Mouse (Mus musculus) frontal cortex, postnatal 25 days (tissue): Measurements from ENCODE around the gene Gchfr.

Source experiments
- DNase-seq, 2 experiments: peaks; one replicate each; pipeline ENCODE4 v3.0.0; 2022; ENCODE audit warnings: low spot score in 2 of 2

The Gchfr gene

DNA sequence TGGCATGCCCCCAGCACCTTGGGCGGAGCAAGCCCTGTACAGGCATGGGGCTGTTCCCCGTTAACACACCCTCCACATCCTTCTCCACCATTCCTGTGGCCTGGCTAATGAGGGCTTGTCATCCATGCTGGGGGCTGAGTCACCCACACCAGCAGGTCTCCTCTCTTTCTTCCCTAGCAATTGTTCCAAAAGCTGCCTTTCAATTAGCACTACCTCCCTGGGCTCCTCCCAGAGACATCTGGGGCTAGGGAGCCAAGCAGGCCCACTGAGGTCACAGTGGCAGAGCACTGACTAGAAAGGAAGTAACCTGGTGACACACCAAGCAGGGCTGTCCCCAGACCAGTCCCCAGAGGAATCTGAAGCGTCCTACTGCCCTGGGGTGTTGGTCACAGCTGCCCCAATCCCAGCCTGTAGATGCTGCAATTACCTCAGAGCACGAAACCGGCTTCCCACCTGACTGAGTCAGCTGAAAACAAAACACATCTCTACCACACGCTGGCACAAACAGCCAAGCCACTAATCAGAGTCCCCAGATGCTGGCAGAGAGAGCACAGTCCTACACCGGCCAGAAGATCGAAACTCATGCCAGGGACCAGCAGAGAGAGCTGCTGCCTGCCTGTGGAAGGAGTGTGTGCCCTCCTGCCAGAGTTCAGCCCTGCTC lies 6.5 kb downstream of the Gchfr start, which contains the start of gene Gm14137:
Gm14137 (plus strand) TSS at position 519 of the 661 bp plus-strand sequence.
- DNase-seq: no peak

DNA sequence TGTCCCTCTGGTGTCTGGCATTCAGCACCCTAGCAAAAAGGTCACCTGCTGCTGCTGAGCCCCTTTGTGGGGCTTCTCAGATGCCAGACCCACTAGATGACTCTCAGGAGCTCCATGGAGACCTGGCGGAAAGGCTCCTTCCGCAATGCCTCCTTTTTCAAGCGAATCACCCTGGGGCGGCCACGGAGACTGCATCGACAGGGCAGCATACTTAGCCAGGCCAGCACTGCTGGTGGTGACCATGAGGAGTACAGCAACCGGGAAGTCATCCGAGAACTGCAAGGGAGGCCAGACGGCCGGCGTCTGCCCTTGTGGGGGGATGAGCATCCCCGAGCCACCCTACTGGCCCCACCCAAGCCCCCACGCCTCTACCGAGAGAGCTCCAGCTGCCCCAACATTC lies 7.3 kb downstream of the Gchfr start:
- DNase-seq: no peak

DNA sequence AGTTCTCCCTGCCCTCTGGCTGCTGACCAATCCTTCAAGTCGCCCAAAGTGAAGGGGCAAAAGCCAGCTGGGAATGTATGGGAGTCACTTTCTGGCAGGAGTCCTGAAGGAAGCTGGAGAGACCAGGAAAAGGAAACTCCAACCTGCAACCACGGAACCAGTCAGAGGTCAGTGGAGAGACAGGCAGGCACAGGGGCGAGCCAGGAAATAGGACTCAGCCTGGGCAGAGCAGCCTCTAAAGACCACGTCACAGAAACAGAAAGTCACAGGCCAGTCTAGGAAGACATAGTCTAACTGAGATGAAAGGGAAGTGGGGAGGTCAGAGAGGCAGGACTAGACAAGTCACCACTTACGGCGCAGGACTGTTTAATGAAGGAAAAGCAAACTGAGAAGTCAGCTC lies 8.0 kb downstream of the Gchfr start:
- DNase-seq: no peak

DNA sequence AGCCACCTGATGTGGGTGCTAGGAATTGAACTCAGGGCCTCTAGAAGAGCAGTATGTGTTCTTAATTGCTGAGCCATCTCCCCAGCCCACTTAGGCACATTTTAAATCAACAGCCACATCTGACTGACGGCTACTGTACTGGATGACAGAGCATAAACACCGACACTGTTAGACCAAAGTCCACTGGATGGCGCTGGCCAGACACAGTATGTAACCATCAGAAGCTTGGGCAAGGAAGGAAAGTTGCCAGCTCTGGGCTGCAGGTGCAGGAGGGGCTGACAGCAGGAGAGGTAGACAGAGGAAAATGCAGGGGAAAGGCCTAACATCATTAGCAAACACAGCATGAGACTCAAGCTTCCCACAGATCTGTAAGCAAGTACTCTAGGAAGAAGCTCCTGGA lies 9.2 kb downstream of the Gchfr start:
- no peak for DNase-seq

DNA sequence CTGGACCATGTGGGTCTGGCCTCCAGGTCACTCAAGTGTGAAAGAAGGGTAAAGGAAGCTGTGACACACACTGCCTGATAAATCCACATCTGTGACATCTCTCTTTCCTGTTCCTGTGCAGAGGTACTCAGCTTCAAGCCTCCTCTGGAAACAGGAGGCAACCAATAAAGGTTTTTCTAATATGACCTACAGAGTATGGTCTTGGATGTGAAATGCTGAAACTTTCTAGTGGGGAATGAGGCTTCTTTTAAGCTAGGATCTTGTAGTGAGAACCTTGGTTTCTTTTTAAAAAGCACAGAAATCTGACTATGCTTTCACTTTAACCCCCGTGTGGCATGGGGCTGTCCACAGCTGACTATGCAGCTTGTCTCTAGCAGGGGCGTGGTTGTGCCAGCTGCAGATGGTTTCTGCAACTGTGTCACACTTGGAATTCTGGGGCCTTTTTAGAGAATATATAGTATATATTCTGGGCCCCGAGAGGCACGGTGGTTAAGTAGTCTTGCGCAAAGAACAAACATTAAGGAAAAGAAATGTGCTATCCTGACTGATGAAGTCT lies 9.9 kb downstream of the Gchfr start:
- no peak for DNase-seq

DNA sequence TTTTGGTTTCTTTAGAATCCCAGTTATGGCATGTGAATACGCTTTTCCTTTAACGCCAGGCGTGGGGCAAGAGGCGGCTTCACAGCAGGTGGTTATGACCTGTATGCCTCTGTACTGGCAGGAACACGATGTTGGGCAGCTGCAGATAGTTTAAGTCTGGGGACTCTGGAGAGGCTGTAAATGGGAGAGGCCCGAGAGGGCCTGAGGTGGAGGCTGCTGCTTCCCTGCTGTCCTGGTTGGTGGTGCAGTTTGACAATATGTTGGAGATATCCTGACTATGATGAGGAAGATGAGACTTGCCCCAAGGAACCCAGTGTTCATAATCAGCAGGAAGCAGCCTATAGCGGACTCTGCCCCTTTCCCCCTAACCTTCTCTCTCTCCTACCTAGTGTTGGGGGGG lies 15.3 kb downstream of the Gchfr start:
- no peak for DNase-seq

DNA sequence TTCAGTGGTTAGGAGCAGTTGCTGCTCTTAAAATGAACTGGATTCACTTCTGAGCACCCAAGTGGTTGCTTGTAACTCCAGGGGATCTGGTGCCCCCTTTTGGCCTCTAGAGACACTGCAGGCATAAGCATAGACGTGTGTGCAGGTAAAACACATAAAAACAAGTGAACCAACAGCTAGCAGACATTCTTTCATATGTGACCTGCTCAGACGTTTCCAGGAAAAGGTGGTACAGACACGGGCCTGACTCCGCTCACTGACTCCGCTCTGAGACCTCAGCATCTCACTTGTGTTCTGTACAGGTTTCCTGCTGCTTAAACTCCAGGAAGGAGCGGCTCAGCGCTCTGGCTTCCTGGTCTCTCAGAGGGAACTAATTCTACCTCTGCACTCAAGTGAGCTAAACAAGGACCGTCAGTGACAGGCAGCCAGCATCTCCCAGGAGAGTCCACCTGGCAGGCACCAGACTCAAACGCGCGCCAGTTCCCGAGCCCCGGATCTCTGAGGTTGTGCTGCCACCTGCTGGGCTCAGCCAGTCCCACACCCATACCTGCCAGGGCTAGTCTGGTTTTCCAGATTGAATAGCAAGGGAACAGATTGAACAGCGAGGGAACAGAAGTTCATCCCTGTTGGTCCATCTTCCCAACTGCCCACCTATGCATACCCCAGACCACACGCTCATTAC lies 21.6 kb downstream of the Gchfr start:
- peak; percentile 61 to 75 for DNase-seq

DNA sequence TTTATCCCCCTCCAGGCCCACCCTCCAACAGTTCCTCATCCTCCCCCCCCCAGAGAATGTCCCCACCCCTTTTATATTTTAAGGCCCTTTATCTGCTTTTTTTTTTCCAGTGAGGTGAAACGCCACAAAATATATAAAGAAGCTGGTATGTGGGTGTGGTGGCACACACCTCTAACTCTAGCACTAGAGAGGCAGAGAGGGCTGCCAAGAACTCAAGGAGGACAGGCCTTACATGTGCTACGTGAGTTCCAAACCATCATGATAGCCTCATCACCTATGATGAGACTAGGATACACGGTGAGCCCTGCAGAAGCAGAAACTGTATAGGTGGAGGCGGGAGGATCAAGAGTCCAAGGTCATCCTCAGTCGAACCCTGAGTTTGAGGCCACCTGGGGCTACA lies 23.4 kb downstream of the Gchfr start:
- no peak for DNase-seq

DNA sequence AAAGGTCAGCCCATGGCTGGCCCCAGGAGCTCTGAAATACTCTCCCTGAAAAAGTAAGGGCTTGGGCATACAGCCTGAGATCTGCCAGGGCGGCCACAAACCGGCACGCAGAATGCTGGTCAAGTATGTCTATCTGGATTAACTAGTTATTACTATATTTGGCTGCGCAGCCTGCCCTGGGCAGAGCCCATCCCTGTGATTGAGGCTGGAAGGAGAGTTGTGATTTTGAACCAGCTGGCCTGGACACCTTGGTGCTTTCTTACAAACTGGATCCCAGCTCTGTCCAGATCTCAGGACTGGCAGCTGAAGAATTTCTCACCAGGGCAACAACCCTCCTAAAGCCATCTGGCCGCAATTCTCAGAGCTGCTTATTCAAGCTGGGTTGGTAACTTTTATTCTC lies 26.6 kb downstream of the Gchfr start:
- DNase-seq: no peak

DNA sequence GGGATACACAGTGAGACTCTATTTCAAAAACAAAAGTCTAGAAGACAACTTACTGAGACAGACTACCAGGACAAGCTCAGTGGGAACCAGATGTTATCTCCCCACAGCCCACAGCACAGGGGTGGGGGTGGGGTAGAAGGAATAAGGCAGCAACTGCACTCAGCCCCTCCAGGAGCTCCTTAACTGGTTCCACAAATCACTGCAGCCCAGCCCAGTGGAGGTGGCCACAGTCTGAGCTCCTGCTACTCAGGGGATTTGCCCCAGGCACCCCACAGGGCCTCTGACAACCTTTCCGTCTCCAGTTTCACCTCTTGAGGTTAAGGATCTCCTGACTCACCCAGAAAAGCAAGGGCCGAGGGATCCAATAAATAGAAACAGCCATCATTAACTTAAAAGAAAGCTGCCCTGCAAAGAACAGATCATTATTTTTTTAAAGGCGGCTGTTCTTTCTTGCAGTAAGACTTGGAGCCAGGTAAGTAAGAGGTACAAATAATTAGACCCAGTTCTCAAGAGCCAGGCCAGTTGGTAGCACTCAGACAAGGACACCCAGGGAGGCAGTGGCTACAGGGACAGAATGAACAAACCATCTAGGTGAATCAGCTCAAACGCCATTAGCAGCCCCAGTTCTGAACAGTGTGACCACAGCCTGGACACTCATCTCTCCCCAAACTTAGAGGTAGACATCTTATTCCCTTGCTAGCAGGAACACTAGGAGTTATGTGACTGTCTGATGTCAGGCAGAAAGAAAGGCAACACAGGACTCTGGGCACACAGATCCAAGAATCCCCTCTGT lies 28.9 kb downstream of the Gchfr start:
- no peak for DNase-seq

DNA sequence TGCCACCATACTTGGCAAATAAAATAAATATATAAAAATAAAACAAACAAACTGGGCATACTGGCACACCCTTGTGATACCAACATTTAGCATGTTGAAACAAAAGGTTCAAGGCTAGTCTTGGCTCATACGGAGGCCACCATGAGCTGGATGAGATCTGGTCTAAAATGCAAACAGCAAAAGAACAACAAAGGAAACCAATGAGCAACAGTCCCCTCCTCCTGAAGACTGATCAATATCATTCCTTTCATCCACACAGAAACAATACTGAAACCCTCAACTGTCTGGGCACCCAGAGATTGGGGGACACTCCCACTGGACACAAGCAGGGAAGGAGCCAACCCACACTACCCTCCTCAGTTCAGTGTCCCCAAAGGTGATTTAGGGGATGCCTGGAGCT lies 29.9 kb downstream of the Gchfr start:
- no peak for DNase-seq

DNA sequence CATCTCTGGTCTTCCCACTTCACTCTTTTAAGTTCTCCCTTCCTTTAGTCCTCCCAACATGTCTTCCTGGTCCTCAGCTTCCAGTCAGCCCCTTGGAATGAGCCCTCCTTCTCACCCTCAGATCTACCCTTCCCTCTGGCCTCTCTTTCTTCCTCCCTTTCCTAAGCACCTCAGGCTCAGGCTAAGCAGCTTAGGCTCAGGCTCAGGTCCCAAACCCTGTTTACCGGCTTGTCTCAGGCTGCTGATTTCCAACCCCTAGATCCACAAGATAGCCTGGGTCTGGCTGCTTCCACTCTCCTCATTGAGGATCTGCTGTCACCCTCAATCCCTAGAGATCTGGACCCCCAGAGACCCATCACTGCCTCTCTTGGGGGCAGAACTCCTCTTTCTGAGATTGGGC lies 30.5 kb downstream of the Gchfr start:
- DNase-seq: no peak

DNA sequence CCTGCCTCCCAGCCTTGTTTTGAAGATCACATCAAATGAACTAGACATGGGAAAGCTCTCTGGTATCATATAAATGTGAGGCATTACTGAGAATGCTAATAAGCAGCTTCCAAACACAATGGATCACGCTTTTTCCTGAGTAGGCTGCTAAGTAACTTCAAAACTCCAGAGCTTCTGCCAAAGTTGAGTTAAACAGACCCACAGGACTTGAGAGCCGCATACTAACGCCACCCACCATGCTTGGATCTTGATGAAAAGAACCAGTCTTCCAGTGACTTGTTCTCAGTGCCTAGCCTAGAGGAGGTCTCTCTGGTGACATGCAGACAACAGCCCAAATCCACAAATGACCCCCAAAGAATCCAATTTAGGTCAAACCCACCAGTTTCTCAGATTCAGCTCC lies 31.4 kb downstream of the Gchfr start:
- no peak for DNase-seq

DNA sequence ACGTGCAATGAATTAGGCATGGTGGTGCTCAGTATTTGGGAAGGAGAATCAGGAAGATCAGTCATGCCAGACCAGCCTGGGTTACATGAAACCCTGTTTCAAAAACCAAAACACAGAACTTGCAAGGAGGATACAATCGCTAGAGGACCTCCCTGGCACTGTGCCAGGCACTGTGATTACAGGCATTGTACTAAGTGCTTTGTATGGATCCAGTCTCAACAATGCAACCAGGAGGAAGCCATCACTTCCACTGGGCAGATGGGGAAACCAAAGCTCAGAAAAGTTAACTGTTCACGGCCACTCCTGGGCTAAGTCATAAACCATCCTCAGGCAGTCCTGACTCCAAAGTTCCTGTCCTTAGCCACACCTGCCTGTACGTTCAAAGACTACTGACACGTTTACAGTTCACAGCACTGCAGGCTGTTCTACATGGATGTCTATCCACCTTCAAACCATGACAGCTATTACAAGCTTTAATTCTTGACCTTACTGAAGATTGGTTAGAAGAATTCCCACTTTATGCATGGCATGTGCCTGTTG lies 35.4 kb downstream of the Gchfr start:
- no peak for DNase-seq

DNA sequence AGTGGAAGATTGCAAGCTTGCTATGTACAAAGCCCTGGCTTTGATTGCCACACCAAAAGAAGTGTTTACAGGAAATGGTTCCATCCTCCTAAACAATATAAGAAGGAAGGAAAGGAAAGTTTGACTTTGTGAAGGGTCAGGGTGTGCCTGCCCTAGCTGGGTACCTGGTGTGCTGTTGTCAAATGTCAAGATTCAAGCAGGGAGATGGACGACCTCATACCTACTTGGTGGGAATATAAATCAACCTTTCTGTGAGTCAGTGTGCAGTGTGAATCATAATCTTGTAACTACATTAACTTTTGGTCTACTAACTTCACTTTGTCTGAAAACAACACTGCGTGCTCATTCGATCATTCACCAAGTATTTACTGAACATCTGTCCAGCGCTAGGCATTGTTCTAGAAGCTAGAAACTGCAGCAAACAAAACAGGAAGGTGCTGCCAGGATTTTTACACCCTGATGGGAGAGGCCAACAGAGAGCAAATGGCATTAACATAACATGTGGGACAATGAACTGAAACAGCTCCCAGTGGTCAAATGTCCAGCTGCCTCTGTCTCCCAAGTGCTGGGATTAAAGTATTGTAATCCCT lies 36.4 kb downstream of the Gchfr start:
- no peak for DNase-seq

DNA sequence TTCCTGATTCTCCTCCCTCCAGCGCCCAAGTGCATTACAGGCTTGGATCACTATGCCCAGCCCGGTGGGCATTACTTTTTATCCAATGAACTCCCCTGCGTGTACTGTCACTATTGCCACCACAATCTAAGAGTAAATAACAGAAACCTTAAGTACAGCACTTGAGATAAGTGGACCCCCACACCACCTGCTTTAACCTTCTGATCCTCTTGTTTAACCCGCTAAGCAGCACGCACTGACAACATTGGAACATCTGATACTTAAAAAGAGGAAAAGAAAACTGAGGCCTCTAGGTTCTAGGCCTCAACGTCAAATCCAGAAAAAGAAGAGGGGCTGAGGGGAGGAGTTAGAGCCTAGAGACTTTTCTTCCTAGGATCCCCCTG lies 40.4 kb downstream of the Gchfr start:
- DNase-seq: no peak

DNA sequence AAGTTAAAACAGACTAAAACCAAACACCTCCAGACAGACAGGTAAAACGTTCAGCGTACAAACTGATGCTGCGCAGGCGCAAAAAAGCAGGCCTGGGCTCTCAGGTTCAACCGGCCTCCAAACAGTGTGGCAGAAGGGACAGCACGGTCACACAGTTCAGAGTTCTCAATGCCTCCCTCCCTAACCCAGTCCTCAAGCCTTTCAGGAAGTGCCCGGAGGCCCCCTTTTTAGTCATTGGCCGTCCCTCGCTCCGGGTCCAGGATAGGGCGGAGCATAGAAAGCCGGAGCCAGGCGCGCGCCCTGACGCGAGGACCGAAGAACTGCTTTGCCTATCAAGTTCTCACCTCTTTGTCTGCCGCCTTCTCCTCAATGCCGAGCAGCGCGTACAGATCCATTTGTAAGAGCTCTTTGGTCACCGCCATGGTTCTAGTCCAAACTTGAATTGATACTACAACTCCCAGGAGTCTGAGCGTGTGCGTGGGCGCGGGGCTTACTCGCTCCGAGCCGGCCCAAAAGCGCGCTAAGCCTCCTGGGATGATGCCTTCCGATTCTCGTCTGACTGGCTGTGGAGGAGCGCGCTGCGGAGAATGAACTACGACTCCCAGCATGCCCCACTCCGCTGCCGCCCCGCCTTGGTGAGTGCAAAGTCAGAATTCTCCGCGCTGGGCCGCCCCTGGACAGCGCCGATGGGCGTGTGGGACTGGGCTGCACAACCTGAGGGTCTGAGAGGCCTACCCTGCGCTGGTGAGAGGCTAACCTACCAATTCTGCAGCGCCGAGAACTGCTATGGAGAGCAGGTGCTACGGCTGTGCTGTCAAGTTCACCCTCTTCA lies 41.0 kb downstream of the Gchfr start, which contains the start of the genes Zfyve19 and Dnajc17:
Zfyve19 (plus strand) TSS at position 274 of the 832 bp plus-strand sequence.
Dnajc17 (minus strand) TSS at position 452 of the 832 bp plus-strand sequence.
- peak; percentile 94 to 95 for DNase-seq

DNA sequence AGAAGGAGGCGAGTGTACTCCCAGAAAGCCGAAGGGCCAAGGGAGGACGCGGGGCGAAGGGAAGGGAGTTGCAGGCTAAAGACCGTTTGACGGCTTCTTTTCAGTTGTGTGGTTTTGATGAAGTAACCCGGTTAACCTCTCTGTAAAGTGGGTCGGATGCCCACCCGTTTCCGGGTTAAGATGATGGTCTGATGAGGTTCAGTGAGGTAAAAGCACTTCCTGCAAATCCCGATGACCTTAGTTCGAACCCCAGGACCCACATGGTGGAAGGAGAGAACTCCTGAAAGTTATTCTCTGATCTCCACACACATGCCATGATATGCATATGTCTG lies 41.6 kb downstream of the Gchfr start:
- no peak for DNase-seq
